Mouse (Mus musculus) testis, postnatal 10 days (tissue): ENCODE results near the gene Enho.
A peak's percentile ranks its signal among the peaks of the same experiment; 100 is the strongest.

Experiments used
- DNase-seq: peaks from one replicate; pipeline ENCODE4 v3.0.0; 2021; ENCODE audit warnings: low spot score

Gene Enho

GRCm38 (mm10) chr4:41663614-41664013 lies 23.5 kb upstream of the Enho start:
- DNase-seq: no peak

GRCm38 (mm10) chr4:41662723-41663122 lies 22.6 kb upstream of the Enho start:
- no peak for DNase-seq

- DNase-seq: peak; percentile 61
Measured at GRCm38 (mm10) chr4:41660851-41661430, 20.8 kb upstream of the Enho start.

- no peak for DNase-seq
Measured at GRCm38 (mm10) chr4:41659556-41659955, 19.4 kb upstream of the Enho start.

GRCm38 (mm10) chr4:41658566-41659384 lies 18.7 kb upstream of the Enho start:
- DNase-seq: no peak

- no peak for DNase-seq
Measured at GRCm38 (mm10) chr4:41655525-41655924, 15.4 kb upstream of the Enho start.

- DNase-seq: peak; percentile 79
Measured at GRCm38 (mm10) chr4:41654217-41654616, 14.1 kb upstream of the Enho start.

GRCm38 (mm10) chr4:41653730-41654129 lies 13.6 kb upstream of the Enho start:
- DNase-seq: no peak

- peak; percentile 89 for DNase-seq
Measured at GRCm38 (mm10) chr4:41653296-41653695, 13.2 kb upstream of the Enho start.

GRCm38 (mm10) chr4:41648627-41649026 lies 8.5 kb upstream of the Enho start:
- DNase-seq: no peak

GRCm38 (mm10) chr4:41648157-41648556 lies 8.0 kb upstream of the Enho start:
- DNase-seq: no peak

GRCm38 (mm10) chr4:41645488-41645887 lies 5.4 kb upstream of the Enho start:
- DNase-seq: peak; percentile 55

GRCm38 (mm10) chr4:41641199-41641822 lies 1.2 kb upstream of the Enho start:
- DNase-seq: no peak

GRCm38 (mm10) chr4:41639214-41639841 lies 796 bp downstream of the Enho start:
- DNase-seq: no peak

GRCm38 (mm10) chr4:41638828-41639213 lies 1.3 kb downstream of the Enho start:
- no peak for DNase-seq

- DNase-seq: no peak
Measured at GRCm38 (mm10) chr4:41638186-41638731, 1.9 kb downstream of the Enho start.

- DNase-seq: no peak
Measured at GRCm38 (mm10) chr4:41636882-41637635, 3.1 kb downstream of the Enho start.

- no peak for DNase-seq
Measured at GRCm38 (mm10) chr4:41636366-41636765, 3.8 kb downstream of the Enho start.

- no peak for DNase-seq
Measured at GRCm38 (mm10) chr4:41635906-41636305, 4.2 kb downstream of the Enho start.

- DNase-seq: no peak
Measured at GRCm38 (mm10) chr4:41635224-41635623, 4.9 kb downstream of the Enho start.

GRCm38 (mm10) chr4:41634631-41635030 lies 5.5 kb downstream of the Enho start:
- no peak for DNase-seq

GRCm38 (mm10) chr4:41633001-41633400 lies 7.1 kb downstream of the Enho start:
- no peak for DNase-seq
